Mouse (Mus musculus) adrenal gland, adult (tissue): ENCODE measurements around the gene Mical2.

Experiments
- DNase-seq, 2 experiments: peaks; one replicate each; pipeline ENCODE4 v3.0.0; 2022 to 2023; ENCODE audit warnings: low spot score in 1 of 2; ENCODE audit not compliant: inconsistent age in 2 of 2

The Mical2 gene

DNA sequence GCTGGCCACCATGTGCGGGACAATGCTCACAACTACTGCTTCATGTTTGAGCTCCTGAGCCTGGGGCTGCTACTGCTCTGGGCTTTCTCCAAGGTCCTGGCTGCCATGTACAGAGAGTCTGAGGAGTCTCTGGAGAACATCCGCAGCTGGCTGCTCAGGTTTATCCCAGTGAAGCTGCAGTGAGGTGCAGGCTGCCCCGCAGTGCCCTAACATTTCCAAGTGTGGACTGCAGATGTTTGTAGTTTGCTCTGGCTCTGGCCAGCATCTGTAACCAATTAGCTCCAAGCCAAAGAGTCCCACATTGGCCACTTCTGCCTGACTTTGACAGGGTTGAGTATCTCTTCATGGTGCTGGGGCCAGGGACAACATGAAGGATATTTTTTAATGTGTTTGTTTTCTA is 125.9 kb downstream of the Mical2 start:
- no peak for DNase-seq

DNA sequence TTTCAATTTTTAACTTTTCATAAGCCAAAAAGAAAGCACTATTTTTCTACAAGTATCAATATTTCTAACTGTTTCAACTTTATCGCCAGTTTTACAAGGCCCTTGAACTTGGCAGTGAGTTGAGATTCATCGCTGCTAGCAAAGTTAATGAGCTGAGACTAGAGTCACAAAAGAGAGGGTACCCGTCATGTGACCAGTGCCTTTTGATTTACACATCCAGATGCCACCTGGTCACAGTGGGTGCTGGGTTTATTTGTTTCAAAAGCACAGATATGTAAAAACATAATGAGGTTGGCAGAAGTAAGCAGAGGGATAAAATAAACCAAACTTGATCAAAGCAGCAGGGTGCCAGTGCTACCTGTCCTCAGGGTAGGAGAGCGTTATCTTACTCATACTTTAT is 126.3 kb downstream of the Mical2 start:
- DNase-seq: no peak

- DNase-seq: no peak
Measured at GRCm38 (mm10) chr7:112353011-112353410, 127.4 kb downstream of the Mical2 start.

DNA sequence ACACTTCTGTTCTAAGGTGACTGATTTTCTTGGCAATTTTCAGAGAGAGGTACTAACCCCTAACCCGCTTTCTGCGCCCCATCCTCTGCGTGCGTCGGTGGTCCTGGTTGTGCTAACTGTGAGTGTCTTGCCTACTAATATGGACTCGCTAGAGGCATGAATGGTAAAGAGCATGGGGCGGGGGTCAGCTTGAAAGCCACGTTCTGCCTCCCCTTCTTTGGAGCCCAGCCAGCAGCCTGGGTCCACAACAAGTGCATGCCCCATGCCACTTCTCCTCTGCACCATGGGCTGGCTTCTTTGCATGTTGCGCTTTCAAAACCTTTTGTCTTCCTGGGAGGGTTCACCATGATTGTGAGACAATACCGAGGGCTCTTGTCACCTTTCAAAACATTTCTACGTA is 128.3 kb downstream of the Mical2 start:
- no peak for DNase-seq

- peak in 1 of 2 experiments; percentile 68 for DNase-seq
Measured at GRCm38 (mm10) chr7:112354503-112354951, 128.9 kb downstream of the Mical2 start.

DNA sequence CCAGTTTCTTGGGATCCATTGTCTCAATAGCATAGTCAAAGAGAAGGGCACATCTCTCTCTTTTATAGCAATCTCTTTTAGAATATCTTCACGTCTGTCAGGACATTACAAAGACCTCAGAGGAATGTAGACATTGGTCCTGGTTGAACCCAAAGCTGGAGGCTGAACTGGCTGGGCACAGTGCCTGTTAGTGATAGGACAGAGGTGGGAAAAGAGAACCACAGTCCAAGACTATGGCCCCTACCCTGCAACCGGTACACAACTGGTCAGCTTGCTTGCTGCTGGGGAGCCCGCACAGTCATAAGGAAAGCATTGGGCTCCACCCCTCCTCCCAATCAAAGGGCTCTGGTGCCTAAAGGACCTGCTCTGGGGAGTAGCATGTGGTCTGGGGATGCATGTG is 133.9 kb downstream of the Mical2 start:
- DNase-seq: no peak

GRCm38 (mm10) chr7:112362574-112363200 is 137.0 kb downstream of the Mical2 start:
- peak in 1 of 2 experiments; percentile 29 for DNase-seq

DNA sequence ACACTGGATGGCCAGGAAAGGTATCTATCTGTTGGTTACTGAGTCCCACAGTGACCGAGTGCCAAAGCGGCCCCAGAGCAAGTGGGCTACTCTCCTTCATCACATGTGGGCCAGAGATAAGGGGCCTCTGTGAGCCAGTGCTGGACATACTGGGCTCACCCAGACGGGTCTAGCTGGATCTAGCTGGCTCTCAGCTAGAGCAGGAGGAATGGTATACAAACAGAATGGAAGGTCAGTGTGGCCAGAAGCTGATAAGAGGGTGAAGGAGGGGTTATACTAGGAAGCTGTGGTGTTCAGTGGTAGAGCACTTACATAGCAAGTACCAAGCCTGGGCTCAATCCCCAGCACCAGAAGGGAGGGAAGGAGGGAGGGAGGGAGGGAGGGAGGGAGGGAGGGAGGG is 140.2 kb downstream of the Mical2 start:
- no peak for DNase-seq

DNA sequence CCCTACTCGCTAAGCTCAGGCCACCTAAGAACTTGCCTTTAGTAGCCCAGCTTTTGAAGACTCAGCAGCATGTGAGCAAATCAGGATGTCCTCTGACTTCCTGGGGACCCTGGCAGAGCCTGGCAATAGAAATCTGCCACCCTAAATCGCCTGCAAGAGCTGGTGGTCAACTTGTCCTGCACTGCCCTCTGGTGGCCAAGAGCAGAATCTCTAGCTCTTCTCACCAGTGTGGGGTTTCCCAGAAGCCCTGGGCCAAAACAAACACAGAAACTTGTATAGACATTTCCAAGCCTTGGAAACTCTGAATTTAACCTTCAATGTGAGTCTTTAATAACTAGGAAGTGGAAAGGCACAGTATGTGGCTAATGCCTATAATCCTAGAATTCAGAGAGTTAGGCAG is 143.4 kb downstream of the Mical2 start:
- peak; percentile 82 to 94 for DNase-seq

DNA sequence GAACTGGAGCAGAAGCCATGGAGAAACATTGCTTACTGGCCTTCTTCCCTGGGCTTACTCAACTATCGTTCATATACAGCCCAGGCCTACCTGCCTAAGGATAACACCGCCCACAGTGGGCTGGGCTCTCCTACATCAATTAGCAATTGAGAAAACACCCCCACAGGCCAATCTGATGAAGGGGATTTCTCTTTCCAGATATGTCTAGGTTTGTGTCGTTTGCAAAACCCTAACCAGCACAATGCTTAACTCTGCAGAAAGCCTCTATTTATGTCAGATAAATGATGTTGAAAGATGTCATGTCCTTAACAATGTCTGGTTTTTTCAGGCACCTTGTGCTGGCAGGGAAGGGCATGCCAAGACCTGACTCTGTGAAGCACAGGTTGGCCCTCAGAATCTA is 144.3 kb downstream of the Mical2 start:
- DNase-seq: no peak

DNA sequence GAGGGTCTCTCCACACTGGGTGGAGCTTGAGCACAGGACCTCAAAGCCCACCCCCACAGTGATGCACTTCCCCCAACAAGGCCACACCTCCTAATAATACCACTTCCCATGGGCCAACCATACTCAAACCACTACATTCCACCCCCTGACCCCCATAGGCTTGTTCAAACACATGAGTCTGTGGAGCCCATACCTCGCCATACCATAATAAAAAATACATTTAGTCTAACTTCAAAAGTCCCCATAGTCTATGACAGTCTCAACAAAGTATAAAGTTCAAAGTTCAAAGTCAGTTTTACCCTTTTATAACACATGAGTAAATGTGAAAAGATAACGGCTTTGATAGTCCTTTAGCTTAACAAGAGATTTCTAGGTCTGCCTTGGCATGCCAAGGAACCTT is 145.7 kb downstream of the Mical2 start:
- DNase-seq: no peak

- DNase-seq: no peak
Measured at GRCm38 (mm10) chr7:112374035-112374434, 148.4 kb downstream of the Mical2 start.

DNA sequence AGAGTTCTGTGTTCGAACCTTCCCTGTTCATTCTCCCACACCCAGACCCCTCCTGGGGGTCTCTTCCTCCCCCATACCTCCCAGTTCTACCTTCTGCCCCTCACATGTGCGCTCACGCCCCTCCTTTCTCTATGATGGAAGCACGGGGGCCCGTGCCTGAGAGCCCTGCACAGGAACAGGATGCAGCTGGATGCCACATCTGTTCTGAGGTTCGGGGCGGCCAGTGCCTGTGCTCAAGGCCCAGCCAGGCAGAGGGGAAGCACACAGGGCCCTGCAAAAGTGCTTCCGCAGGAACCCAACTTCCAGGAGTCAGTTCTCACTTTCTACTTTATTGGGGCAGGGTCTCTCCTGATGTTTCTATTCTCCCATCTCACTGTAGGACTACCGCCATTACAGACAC is 149.4 kb downstream of the Mical2 start:
- DNase-seq: no peak

GRCm38 (mm10) chr7:112375900-112376299 is 150.2 kb downstream of the Mical2 start:
- peak in 1 of 2 experiments; percentile 53 for DNase-seq

- peak in 1 of 2 experiments; percentile 16 for DNase-seq
Measured at GRCm38 (mm10) chr7:112376611-112377010, 151.0 kb downstream of the Mical2 start.

GRCm38 (mm10) chr7:112377314-112377713 is 151.7 kb downstream of the Mical2 start:
- peak; percentile 70 to 91 for DNase-seq

DNA sequence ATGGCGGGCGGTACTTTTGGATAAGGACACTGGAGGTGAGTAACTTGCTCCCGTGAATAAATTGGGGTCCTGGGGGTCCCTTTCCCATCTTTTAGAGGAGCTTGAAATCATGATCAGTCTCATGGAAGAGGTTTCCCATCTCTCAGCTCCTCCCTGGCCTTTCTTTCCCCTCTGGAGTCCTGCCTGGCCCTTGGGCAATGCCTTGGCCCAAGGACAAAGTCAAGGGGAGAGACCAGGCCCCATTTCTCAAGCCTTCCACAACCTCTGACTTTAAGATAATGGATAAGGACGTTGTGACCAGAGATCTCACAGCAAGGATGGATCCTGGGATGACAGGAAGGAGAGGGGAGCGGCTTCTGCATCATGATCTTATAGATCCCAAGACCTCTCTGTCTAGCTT is 152.4 kb downstream of the Mical2 start:
- DNase-seq: peak in 1 of 2 experiments; percentile 64

DNA sequence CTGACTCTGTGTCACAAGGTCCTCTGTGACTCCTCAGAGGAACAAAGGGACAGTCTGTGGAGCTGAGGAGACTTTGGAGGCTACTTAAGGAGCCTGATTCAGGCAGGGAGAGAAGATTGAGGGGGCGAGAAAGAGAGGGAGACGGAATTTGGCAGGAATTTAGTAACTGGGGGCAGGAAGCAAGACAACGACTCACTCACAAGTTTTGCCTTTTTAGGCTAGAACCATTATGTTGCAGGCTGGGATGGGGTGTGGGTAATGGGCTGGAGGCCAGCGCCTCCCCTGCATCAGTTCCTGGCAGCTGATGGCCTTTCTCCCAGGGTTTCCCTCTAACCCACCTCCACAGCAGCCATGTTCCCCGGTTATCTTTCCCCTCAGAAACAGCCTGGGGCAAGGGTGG is 152.8 kb downstream of the Mical2 start:
- DNase-seq: no peak

DNA sequence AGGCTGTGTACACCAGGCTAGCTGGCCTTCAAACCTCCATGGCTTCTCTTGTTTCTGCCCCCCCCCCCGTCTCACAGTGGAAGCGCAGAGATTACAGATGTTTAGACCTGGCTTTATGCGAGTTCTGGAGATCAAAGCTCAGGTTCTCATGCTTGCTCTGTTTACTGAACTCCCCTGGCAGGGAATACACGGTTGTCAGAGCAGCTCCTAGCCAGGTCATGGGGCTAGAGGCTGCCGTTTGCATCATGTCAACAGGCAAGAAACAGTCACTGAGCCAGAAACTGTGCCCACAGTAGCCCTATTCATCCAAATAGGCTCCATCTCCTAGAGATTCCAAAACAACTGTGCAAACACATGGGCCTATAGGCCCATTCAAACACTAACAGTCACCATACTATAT is 160.9 kb downstream of the Mical2 start:
- no peak for DNase-seq

DNA sequence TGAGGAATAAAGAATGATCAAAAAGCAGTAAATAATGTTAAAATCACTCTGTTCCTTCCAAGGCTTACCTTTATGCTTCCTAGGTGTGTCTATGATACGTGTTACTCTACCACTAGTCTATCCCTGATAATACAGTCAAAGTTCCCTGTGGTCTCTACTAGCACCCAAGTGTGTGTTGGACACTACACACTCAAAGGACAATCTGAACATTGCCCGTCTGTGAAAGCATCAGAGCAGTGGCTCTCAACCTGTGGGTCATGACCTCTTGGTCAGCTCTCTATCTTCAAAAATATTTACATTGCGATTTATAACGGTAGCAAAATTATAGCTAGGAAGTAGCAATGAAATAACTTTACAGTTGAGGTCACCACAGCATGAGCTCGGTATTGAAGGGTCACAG is 162.2 kb downstream of the Mical2 start:
- no peak for DNase-seq

- DNase-seq: no peak
Measured at GRCm38 (mm10) chr7:112388363-112388875, 162.8 kb downstream of the Mical2 start.

- DNase-seq: no peak
Measured at GRCm38 (mm10) chr7:112389611-112390251, 164.1 kb downstream of the Mical2 start.
